Mouse (Mus musculus) erythroid progenitor cell, adult 5-6 weeks (primary cell): ENCODE measurements around the gene Tnfsfm13. TPM values are rescaled to one million over a fixed set of nuclear protein-coding genes. Genes with fewer than 3 reads are reported as not detected.

Source experiments
- ATAC-seq: replicated peaks from 2 replicates; pipeline ENCODE4 v1.8.0; 2016; ENCODE audit warnings: moderate number of reproducible peaks, mild to moderate bottlenecking, moderate TSS enrichment, inconsistent platforms; ENCODE audit not compliant: poor library complexity, low FRiP score, severe bottlenecking
- total RNA-seq, 2 experiments: library from RNA; stranded (forward) in 1 of 2; stranded (reverse) in 1 of 2; fragments of 150-400 nt in 1 of 2; fragments of 186-747, 209-891 nt in 1 of 2; gene quantifications; 2 replicates each; pipeline versions ENCODE4 v1.2.3 to v1.2.4; 2015 to 2017; ENCODE audit warnings: low replicate concordance in 2 of 2

The Tnfsfm13 gene
- total RNA-seq, 2 experiments from 2014 or later: 9.4 TPM; not detected in 1

- no peak for ATAC-seq
These were observed 38.4 kb downstream of the Tnfsfm13 start for GRCm38 (mm10) chr11:69657462-69657881.

- ATAC-seq: peak; percentile 57
These were observed 39.1 kb downstream of the Tnfsfm13 start for GRCm38 (mm10) chr11:69656617-69657461.

GRCm38 (mm10) chr11:69656065-69656455, 39.8 kb downstream of the Tnfsfm13 start:
- ATAC-seq: no peak

- ATAC-seq: peak; percentile 57
These were observed 40.4 kb downstream of the Tnfsfm13 start, which contains the start of gene Sox15 for GRCm38 (mm10) chr11:69655264-69656064. Gene Sox15, plus strand, starts transcription at chr11:69655314.

- no peak for ATAC-seq
These were observed 41.1 kb downstream of the Tnfsfm13 start for GRCm38 (mm10) chr11:69654760-69655159.

GRCm38 (mm10) chr11:69653399-69653798, 42.5 kb downstream of the Tnfsfm13 start:
- no peak for ATAC-seq

- ATAC-seq: no peak
These were observed 50.0 kb downstream of the Tnfsfm13 start for GRCm38 (mm10) chr11:69645860-69646259.

- no peak for ATAC-seq
These were observed 60.4 kb downstream of the Tnfsfm13 start for GRCm38 (mm10) chr11:69635471-69635870.

GRCm38 (mm10) chr11:69633128-69633866, 62.6 kb downstream of the Tnfsfm13 start:
- peak; percentile 43 for ATAC-seq

Other genes with a start within 250 kb of the Tnfsfm13 start
Only the 30 nearest of the 36 such genes appear.
- gene Dnah2, start 147.0 kb downstream of the Tnfsfm13 start, total RNA-seq (2015; ENCODE audit: low replicate concordance): not detected in 2 replicates
- gene Dnah2, start 147.0 kb downstream of the Tnfsfm13 start, total RNA-seq (2017; ENCODE audit: low replicate concordance): 0.13 TPM in 1 of 2 replicates, not detected in the other
- 2.5 and 2.9 TPM in 2 replicates for gene Efnb3, start 135.9 kb downstream of the Tnfsfm13 start, total RNA-seq (2015; ENCODE audit: low replicate concordance)
- gene Efnb3, start 135.9 kb downstream of the Tnfsfm13 start, total RNA-seq (2017; ENCODE audit: low replicate concordance): 0.77 and 1.1 TPM in 2 replicates
- gene Wrap53, start 115.8 kb downstream of the Tnfsfm13 start, total RNA-seq (2015; ENCODE audit: low replicate concordance): 13.8 and 48.3 TPM in 2 replicates
- 13.5 and 18.4 TPM in 2 replicates for gene Wrap53, start 115.8 kb downstream of the Tnfsfm13 start, total RNA-seq (2017; ENCODE audit: low replicate concordance)
- 38.2 and 75.9 TPM in 2 replicates for gene Trp53, start 115.7 kb downstream of the Tnfsfm13 start, total RNA-seq (2015; ENCODE audit: low replicate concordance)
- 12.2 TPM in 2 replicates for gene Trp53, start 115.7 kb downstream of the Tnfsfm13 start, total RNA-seq (2017; ENCODE audit: low replicate concordance)
- gene Atp1b2, start 90.2 kb downstream of the Tnfsfm13 start, total RNA-seq (2015; ENCODE audit: low replicate concordance): 20.9 and 36.5 TPM in 2 replicates
- 3.5 and 4.5 TPM in 2 replicates for gene Atp1b2, start 90.2 kb downstream of the Tnfsfm13 start, total RNA-seq (2017; ENCODE audit: low replicate concordance)
- not detected in 2 replicates for gene Shbg, start 78.2 kb downstream of the Tnfsfm13 start, total RNA-seq (2015; ENCODE audit: low replicate concordance)
- not detected in 2 replicates for gene Shbg, start 78.2 kb downstream of the Tnfsfm13 start, total RNA-seq (2017; ENCODE audit: low replicate concordance)
- not detected in 2 replicates for gene Sat2, start 74.1 kb downstream of the Tnfsfm13 start, total RNA-seq (2015; ENCODE audit: low replicate concordance)
- gene Sat2, start 74.1 kb downstream of the Tnfsfm13 start, total RNA-seq (2017; ENCODE audit: low replicate concordance): not detected in 2 replicates
- gene Fxr2, start 63.1 kb downstream of the Tnfsfm13 start, total RNA-seq (2015; ENCODE audit: low replicate concordance): 18.0 and 24.9 TPM in 2 replicates
- 42.4 and 44.2 TPM in 2 replicates for gene Fxr2, start 63.1 kb downstream of the Tnfsfm13 start, total RNA-seq (2017; ENCODE audit: low replicate concordance)
- gene Sox15, start 40.8 kb downstream of the Tnfsfm13 start, total RNA-seq (2015; ENCODE audit: low replicate concordance): not detected in 2 replicates
- not detected in 2 replicates for gene Sox15, start 40.8 kb downstream of the Tnfsfm13 start, total RNA-seq (2017; ENCODE audit: low replicate concordance)
- 12.2 and 16.2 TPM in 2 replicates for gene Mpdu1, start 33.5 kb downstream of the Tnfsfm13 start, total RNA-seq (2015; ENCODE audit: low replicate concordance)
- 17.7 and 28.4 TPM in 2 replicates for gene Mpdu1, start 33.5 kb downstream of the Tnfsfm13 start, total RNA-seq (2017; ENCODE audit: low replicate concordance)
- 65.0 and 66.7 TPM in 2 replicates for gene Cd68, start 29.9 kb downstream of the Tnfsfm13 start, total RNA-seq (2015; ENCODE audit: low replicate concordance)
- 39.1 and 47.7 TPM in 2 replicates for gene Cd68, start 29.9 kb downstream of the Tnfsfm13 start, total RNA-seq (2017; ENCODE audit: low replicate concordance)
- 233 and 247 TPM in 2 replicates for gene Eif4a1, start 23.7 kb downstream of the Tnfsfm13 start, total RNA-seq (2015; ENCODE audit: low replicate concordance)
- gene Eif4a1, start 23.7 kb downstream of the Tnfsfm13 start, total RNA-seq (2017; ENCODE audit: low replicate concordance): 229 and 230 TPM in 2 replicates
- gene Senp3, start 14.0 kb downstream of the Tnfsfm13 start, total RNA-seq (2015; ENCODE audit: low replicate concordance): 32.3 and 41.8 TPM in 2 replicates
- 24.8 and 43.4 TPM in 2 replicates for gene Senp3, start 14.0 kb downstream of the Tnfsfm13 start, total RNA-seq (2017; ENCODE audit: low replicate concordance)
- gene Tnfsf13, start 10.3 kb downstream of the Tnfsfm13 start, total RNA-seq (2015; ENCODE audit: low replicate concordance): 3.2 TPM in 1 of 2 replicates, not detected in the other
- gene Tnfsf13, start 10.3 kb downstream of the Tnfsfm13 start, total RNA-seq (2017; ENCODE audit: low replicate concordance): 4.1 TPM in 1 of 2 replicates, not detected in the other
- 1.3 and 7.2 TPM in 2 replicates for gene Tnfsf12, start 249 bp downstream of the Tnfsfm13 start, total RNA-seq (2015; ENCODE audit: low replicate concordance)
- not detected in 2 replicates for gene Tnfsf12, start 249 bp downstream of the Tnfsfm13 start, total RNA-seq (2017; ENCODE audit: low replicate concordance)
- 124 and 145 TPM in 2 replicates for gene Polr2a, start 62.5 kb upstream of the Tnfsfm13 start, total RNA-seq (2015; ENCODE audit: low replicate concordance)
- 131 and 162 TPM in 2 replicates for gene Polr2a, start 62.5 kb upstream of the Tnfsfm13 start, total RNA-seq (2017; ENCODE audit: low replicate concordance)
- gene Slc35g3, start 65.9 kb upstream of the Tnfsfm13 start, total RNA-seq (2015; ENCODE audit: low replicate concordance): not detected in 2 replicates
- gene Slc35g3, start 65.9 kb upstream of the Tnfsfm13 start, total RNA-seq (2017; ENCODE audit: low replicate concordance): not detected in 2 replicates
- 2.9 and 3.8 TPM in 2 replicates for gene Zbtb4, start 69.8 kb upstream of the Tnfsfm13 start, total RNA-seq (2015; ENCODE audit: low replicate concordance)
- gene Zbtb4, start 69.8 kb upstream of the Tnfsfm13 start, total RNA-seq (2017; ENCODE audit: low replicate concordance): 0.77 and 3.0 TPM in 2 replicates
- not detected in 2 replicates for gene Chrnb1, start 99.8 kb upstream of the Tnfsfm13 start, total RNA-seq (2015; ENCODE audit: low replicate concordance)
- 0.77 TPM in 1 of 2 replicates, not detected in the other for gene Chrnb1, start 99.8 kb upstream of the Tnfsfm13 start, total RNA-seq (2017; ENCODE audit: low replicate concordance)
- not detected in 2 replicates for gene Fgf11, start 105.8 kb upstream of the Tnfsfm13 start, total RNA-seq (2015; ENCODE audit: low replicate concordance)
- gene Fgf11, start 105.8 kb upstream of the Tnfsfm13 start, total RNA-seq (2017; ENCODE audit: low replicate concordance): not detected in 2 replicates
- not detected in 2 replicates for gene Tmem102, start 109.5 kb upstream of the Tnfsfm13 start, total RNA-seq (2015; ENCODE audit: low replicate concordance)
- not detected in 2 replicates for gene Tmem102, start 109.5 kb upstream of the Tnfsfm13 start, total RNA-seq (2017; ENCODE audit: low replicate concordance)
- gene Gm39566, start 119.2 kb upstream of the Tnfsfm13 start, total RNA-seq (2015; ENCODE audit: low replicate concordance): not detected in 2 replicates
- gene Gm39566, start 119.2 kb upstream of the Tnfsfm13 start, total RNA-seq (2017; ENCODE audit: low replicate concordance): not detected in 2 replicates
- gene Spem2, start 122.4 kb upstream of the Tnfsfm13 start, total RNA-seq (2015; ENCODE audit: low replicate concordance): not detected in 2 replicates
- gene Spem2, start 122.4 kb upstream of the Tnfsfm13 start, total RNA-seq (2017; ENCODE audit: low replicate concordance): not detected in 2 replicates
- gene Spem1, start 126.1 kb upstream of the Tnfsfm13 start, total RNA-seq (2015; ENCODE audit: low replicate concordance): not detected in 2 replicates
- not detected in 2 replicates for gene Spem1, start 126.1 kb upstream of the Tnfsfm13 start, total RNA-seq (2017; ENCODE audit: low replicate concordance)
- 0.72 and 0.84 TPM in 2 replicates for gene Nlgn2, start 141.7 kb upstream of the Tnfsfm13 start, total RNA-seq (2015; ENCODE audit: low replicate concordance)
- 0.08 and 0.26 TPM in 2 replicates for gene Nlgn2, start 141.7 kb upstream of the Tnfsfm13 start, total RNA-seq (2017; ENCODE audit: low replicate concordance)
- gene Tmem256, start 142.4 kb upstream of the Tnfsfm13 start, total RNA-seq (2015; ENCODE audit: low replicate concordance): 258 and 276 TPM in 2 replicates
- 123 and 303 TPM in 2 replicates for gene Tmem256, start 142.4 kb upstream of the Tnfsfm13 start, total RNA-seq (2017; ENCODE audit: low replicate concordance)
- gene Plscr3, start 150.3 kb upstream of the Tnfsfm13 start, total RNA-seq (2015; ENCODE audit: low replicate concordance): 24.9 and 26.0 TPM in 2 replicates
- gene Plscr3, start 150.3 kb upstream of the Tnfsfm13 start, total RNA-seq (2017; ENCODE audit: low replicate concordance): 15.1 and 27.7 TPM in 2 replicates
- gene Tnk1, start 162.6 kb upstream of the Tnfsfm13 start, total RNA-seq (2015; ENCODE audit: low replicate concordance): 5.9 and 6.8 TPM in 2 replicates
- 7.3 and 8.1 TPM in 2 replicates for gene Tnk1, start 162.6 kb upstream of the Tnfsfm13 start, total RNA-seq (2017; ENCODE audit: low replicate concordance)
- gene Tmem95, start 181.9 kb upstream of the Tnfsfm13 start, total RNA-seq (2015; ENCODE audit: low replicate concordance): not detected in 2 replicates
- gene Tmem95, start 181.9 kb upstream of the Tnfsfm13 start, total RNA-seq (2017; ENCODE audit: low replicate concordance): not detected in 2 replicates
- 0.72 and 0.84 TPM in 2 replicates for gene Kctd11, start 185.3 kb upstream of the Tnfsfm13 start, total RNA-seq (2015; ENCODE audit: low replicate concordance)
- 0.13 TPM in 1 of 2 replicates, not detected in the other for gene Kctd11, start 185.3 kb upstream of the Tnfsfm13 start, total RNA-seq (2017; ENCODE audit: low replicate concordance)